Mouse (Mus musculus) retina, postnatal 1 day (tissue): ENCODE results near the gene Ppp6r3.
A peak's percentile ranks its signal among the peaks of the same experiment; 100 is the strongest.

Source experiments
- DNase-seq: peaks from one replicate; pipeline ENCODE4 v3.0.0-alpha.2; 2012

Gene Ppp6r3

DNA sequence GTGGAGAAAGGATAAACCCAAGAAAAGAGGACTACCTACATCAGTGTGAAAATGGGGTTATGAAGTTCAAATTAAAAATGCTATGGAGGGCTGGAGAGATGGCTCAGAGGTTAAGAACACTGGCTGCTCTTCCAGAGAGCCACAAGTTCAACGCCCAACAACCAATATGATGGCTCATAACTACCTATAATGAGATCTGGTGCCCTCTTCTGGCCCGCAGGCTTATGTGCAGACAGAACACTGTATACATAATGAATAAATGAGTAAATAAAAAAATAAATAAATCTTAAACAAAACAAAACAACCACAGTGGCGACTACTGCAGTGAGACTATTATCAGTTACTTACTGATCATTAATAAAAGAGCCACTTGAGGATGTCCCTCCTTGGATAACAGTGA is 78.3 kb downstream of the Ppp6r3 start:
- peak; percentile 4 for DNase-seq

DNA sequence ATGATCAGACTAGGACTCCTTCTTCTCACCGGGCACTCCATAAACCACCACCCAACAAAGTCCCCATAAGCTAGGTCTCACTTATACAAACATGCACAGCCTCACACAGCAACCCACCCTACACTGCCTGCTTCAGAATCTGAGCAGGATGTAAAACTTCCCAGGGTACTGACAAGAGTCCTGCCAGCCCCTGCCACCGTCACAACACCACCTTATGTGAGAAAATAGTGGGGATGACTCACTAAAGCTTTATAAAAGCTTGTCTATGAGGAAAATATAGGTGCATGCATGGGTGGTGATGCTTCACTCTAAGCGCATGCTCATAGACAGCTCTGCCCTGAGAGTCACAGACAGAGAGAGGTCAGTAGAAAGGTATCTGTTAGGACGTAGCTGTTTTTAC is 85.7 kb downstream of the Ppp6r3 start:
- no peak for DNase-seq

DNA sequence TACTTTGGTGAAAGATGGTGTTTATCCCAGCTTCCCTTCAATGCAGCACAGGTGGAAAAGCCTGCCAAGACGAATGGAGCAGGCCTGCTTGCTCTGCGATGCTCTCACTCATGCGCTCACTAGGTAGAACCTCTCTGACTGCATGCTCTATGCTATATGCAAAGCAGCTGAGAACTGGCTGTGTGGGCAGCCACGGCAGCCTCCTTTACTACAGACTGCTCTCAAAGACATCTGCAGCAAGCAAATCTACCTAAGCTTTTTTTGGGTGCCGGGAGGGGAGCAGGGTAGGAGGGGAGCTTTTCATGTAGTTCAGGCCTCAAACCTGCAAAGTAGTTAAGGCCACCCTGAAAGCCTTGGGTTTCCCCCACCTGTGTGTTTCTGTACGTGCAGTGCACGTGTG is 92.7 kb downstream of the Ppp6r3 start:
- DNase-seq, result no peak

DNA sequence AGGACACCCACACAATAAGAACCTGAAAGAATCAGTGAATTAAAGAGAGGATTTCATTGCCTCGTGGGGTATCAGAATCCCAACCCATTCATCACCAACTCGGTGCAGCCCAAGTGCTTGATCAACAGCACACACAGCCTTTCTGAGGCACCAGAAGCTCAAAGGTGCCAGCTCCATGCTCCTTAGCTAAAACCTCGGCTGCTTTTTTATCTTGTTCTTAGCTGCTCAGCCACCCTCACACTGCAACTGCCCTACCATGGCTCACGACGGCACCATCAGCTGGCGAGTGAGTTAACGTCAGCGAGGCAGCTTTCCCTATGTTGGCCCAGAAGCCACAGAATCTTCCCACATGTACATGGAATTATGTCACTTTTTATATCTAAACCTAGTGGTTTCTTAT is 95.4 kb downstream of the Ppp6r3 start:
- DNase-seq, result no peak

DNA sequence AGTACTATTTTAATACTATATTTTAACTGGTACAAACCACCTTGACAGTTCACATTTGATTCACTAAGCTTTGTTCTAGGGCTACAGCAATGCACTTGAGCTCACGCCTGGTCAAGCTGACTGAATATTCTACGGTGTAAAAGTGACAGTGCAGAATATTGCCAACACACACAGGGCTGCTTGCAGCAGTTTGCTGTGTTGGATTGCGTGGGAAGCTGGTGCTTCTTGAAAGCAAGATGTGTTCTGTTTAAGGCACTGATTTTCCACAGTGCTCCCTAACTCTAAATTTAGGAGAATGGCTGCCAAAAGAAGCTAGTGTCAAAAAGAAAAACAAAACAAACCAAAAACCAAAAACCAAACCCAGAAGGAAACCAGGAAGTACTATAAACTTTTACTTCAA is 98.6 kb downstream of the Ppp6r3 start:
- no peak for DNase-seq

DNA sequence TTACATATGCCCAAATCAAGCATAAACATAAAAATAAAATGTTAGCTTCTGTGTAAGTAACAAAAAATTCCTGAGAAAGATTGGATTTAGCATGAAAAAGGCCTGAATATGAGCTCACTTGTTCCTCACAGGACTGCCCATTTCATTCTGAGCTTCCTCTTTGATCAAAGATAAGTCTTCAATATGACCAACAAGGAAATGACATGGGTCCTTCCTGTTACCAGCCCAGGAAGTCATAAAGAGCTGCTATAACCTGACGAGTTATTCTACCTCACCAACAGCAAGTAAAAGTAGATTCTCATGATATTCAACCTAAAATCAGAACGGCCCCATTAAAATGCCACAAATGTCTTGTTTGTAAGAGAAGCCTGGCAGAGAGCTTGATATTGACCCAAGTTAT is 104.3 kb downstream of the Ppp6r3 start:
- DNase-seq, result no peak

DNA sequence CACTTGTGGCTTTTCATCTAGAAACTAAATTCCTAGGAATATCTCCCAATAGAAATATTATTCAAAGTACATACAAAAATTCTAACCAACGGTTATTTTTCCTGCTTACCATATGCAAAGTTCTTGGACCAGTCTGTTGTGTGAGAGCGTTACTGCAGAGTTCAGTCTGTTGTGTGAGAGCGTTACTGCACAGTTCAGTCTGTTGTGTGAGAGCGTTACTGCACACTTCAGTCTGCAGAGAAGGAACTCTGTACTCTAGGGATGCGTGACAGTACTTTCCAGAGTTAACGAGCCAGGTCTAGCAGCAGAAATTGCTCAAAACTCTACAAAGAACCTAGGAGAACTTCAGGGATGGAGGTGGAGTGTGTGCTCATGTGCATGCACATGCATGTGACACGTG is 108.0 kb downstream of the Ppp6r3 start:
- no peak for DNase-seq

DNA sequence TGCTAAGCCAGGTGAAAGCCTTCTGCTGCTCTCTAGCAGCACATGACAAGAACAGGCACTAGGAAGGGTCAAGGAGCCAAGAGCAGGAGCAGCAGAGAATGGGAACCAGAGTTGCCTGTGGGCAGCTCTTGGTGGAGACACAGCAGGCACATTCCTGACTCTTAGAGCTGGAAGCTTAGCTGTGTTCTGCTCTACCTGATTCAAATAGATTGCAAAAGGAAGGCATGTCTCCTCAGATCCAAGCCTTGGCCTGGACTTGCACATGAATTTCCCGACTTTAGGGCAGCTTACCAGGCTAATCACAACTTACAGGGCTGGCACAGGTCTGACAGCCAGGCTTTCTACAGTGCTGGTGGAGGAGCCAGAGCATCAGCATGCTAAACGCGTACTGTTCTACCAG is 115.6 kb downstream of the Ppp6r3 start:
- no peak for DNase-seq

DNA sequence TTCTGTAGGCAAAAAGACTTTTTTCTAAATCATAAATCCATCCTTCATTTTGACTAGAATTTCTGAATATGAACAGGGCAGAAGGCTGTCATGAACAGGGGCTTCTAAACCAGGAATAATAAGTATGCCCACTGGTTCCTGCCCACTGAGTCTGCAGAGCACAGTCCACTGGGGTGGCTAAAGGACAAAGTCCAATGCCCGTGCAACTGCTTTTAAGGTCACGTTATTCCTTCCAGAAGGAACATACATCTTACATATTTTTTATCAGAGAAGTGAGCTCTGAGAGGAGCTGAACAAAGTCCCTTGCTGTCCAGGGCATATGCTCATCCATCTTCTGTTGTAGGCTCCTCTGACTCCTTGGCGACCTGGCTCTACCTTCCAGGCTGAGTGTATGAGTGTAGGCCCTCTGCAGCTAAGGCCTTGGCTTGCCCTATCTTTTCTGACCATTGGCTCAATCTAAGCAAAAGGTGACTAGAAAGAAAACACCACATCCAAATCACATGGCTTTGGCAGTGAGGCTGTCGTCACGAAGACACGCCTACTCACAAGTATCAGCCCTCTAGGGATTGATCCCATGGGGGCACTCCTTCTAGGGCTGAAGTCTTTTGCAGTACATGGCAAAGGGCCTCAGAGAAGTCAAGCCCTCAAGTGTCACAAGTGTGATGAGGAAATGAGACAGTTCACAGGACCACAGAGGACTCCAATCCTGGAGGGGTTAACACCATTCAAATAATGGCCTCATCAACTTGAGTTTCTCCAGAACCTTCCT is 117.0 kb downstream of the Ppp6r3 start:
- no peak for DNase-seq

DNA sequence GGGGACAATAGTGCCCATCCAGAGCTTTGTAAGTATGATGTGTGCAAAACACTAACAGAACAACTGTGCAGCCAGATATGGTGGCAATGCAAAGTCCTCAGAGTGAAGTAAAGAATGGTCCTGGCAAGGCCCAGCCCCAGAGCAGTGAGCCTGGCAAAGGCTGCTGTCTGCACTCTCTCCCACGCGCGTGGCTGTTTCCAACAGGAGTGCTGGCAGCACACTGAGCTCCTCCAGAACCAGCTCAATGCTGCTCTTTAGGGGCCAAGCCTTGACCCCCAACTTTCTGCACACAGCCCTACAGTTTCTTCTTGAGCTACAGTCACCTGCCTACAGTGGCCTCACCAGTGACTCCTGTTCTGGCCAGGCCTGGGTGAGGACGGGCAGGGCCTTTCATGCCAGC is 117.8 kb downstream of the Ppp6r3 start:
- no peak for DNase-seq

DNA sequence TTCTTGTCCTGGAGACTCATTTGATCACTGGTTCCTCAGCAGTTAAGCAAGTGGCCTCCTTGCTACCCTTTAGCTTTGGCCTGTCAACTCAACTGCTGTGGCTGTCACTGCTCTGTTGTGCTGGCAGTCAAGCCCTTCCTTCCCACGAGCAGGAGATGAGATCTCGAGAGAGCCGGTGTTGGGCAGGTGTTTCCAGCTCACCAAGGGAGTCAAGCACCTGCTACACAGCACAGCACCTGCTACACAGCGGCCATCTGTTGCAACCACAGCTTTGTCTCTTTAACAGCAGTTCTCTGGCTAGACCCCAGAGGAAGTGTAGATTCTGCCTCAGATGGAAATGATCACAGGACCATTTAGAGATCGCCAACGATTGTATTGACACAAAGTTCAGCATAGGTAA is 123.9 kb downstream of the Ppp6r3 start:
- peak; percentile 43 for DNase-seq

DNA sequence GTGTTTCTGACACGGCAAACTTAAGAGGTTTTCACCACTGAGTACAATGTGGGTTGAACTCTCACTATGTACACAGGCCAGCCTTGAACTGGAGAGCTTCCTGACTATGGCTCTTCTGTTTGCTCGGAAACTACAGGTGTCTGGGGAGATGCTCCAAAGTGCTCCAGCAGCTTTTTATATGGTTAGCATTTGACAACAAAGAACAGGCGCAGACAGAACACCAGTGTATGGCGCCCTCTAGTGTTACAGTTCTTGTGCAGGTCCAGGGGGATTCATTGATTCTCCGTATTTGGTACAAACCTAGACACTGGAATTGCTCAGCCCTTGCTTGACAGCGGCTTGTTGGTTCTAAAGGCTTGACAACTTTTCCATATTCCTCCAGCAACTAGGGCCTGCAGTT is 124.4 kb downstream of the Ppp6r3 start:
- DNase-seq, result peak; percentile 89

DNA sequence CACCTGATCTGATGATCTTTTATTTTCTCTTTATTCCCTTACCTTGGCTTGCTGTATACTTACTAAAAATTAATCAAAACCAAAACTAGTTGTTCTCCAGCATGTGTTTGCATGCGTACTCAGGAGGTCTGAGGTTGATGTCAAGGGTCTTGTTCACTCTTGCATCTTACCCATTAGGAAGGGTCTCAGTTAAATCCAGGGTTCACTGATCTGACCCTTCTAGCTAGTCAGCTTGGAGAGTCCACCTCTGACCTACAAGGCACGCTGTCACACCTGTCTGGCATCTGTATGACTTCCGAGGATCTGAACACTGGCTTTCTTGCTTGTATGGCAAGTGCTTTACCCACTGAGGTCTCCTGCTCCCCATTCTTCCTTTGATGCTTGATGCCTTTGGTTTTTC is 124.8 kb downstream of the Ppp6r3 start:
- no peak for DNase-seq

DNA sequence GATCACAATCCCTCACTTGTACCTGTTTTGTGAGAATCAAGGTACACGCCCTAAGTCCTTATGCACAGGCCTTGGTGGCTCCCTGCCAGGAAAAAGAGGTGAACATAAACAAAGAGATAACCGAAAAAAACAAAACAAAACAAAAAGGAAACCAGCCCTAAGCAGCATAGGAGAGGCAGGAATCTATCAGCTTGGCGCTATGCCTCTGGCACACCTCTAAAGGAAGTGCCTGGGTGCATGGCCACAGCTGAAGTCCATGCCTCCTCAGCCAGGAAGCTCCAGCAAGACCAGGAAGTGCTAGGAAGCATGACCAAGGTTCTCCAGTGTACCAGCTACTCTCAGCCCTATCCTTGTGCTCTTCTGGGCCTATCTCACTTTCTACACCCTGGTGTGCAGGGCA is 126.3 kb downstream of the Ppp6r3 start:
- no peak for DNase-seq

DNA sequence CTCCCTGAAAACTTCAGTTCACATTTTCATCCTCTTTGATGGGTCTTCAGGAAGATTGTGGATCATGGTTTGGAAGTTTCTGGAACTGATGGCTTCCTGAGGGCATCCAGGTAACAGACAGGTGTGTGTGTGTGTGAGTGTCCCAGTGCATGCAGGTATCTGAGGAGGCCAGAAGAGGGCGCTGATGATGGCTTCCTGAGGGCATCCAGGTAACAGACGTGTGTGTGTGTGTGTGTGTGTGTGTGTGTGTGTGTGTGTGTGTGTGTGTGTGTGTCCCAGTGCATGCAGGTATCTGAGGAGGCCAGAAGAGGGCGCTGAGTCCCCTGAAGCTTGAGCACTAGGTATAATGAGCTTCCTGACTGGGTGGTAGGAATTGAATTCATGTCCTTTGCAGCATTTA is 128.2 kb downstream of the Ppp6r3 start:
- DNase-seq, result no peak

DNA sequence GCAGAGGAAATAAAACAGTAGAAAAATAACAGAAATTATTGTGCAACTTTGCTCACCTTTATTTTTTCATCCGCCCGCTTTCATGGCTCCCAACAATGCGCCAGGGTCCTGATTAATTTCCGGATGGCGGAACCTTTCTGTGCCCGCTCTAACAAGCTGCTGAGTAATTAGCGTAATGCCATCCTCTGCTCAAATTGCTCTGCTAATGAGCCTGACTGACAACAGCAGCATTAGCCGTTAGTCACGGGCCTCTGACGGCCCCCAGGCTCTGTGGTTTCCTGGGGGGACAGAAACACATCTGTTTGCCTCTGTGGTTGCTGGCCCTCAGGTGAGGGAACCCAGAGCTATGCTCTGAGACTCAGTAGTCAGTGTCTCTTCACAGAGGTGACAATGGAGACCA is 134.5 kb downstream of the Ppp6r3 start:
- DNase-seq, result peak; percentile 91

DNA sequence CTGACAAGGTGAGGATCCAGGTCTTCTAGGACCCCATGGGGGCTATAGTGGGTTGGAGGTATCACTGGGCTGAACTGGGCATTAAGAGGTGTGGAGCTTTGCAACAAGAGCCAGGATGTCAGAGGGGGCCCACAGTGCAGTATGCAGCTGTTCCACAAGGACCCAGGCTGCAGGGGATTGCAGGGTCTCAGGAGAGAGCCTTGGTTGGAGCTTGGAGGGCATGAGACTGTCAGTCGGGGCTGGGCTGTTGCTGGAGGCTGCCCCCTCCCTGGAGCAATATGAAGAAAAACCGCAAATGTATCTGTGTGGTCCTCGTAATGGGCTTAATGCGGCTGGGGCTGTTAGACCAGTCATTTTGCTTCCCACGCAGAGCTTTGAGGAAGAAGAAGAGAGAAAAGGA is 134.9 kb downstream of the Ppp6r3 start:
- DNase-seq, result no peak

DNA sequence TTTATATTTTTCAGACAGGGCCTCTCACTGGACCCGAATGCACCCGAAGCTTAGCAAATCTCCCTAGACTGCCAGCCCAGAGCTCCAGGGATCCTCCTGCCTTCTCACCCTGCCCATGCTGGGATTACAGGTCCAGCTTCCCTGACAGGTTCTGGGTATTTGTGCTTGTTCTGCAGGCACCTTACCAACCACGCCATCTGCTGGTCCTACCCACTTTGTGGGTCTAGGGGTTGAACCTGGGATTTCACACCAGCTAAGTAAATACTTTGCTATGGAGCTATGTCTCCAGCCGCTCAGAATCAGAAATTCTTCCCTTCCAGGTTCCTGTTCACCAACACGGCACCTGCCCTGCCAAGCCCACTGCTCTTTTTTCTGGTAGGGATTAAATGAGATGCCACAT is 137.6 kb downstream of the Ppp6r3 start:
- no peak for DNase-seq

DNA sequence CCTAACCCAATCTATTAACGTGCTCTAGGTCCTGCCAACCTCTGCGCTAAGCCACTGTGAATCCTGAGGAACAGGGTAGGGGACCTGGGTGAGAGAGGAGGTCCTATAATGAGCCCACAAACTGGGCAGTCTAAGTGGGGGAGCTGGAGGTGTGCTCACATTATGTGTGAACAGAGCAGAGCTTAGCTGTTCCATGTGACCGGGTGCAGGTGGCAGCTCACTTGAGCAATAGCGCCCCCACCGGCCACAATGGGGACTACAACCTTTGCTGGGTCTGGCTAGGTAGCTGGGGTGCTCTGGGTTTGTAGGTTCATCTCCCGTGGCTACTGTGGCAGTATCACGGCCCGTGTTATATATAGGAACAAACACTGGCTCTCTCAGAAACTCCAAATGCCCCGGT is 138.7 kb downstream of the Ppp6r3 start:
- DNase-seq, result peak; percentile 28

DNA sequence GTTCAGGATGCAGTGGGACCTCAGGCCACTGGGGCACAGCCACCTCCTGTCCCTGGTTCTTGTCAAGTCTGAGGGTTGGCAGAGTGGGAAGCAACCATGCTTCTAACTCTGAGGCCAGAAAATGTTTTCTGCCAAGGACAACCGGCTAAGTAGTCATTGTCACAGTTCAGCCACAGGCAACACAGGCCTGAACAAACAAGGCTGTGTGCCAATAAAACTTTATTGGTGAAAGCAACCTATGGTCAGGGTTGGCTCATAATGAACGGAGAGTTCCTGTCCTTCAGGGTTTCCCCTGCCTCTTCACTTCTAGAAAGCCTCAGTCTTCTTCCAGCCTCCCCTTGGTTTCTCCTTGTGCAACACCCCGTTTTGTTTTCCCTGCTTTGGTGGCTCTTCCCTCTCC is 139.7 kb downstream of the Ppp6r3 start:
- DNase-seq, result no peak

DNA sequence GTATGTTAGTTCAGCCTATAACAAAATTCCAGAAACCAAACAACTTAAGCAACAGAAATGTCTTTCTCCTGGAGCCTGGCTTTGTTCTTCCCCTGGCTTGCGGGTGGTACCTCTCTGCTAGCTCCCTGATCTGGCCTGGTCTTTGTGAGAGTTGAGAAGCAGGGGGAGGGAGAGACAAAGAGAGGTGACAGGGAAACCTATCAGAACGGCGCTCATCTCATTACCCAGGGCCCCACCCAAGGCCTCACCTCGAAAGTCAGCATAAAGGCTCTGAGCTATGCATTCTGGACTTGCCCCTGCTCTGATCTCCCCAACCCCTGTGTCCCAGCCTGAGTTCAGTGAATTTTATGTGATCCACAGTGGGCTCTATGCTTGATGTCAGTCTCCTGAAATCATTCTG is 140.9 kb downstream of the Ppp6r3 start:
- no peak for DNase-seq

DNA sequence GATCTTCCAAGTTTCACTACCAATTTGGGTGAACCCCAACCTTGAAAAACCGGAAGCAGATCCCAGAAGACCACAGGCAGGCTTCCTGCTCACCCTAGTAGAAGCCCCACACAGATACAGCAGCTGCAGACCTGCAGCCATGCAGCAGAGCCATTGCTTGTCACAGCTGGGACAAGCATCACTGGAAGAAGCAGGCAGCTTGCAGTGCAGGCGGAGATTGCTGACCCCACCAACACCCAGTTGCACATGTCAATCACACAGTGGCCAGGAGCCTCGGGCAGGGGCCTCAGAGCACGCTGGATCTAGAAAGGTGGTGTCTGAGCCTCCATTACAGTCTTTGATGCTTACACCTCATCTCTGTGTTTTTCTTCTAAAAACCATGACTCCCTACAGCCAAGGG is 141.4 kb downstream of the Ppp6r3 start:
- DNase-seq, result no peak

DNA sequence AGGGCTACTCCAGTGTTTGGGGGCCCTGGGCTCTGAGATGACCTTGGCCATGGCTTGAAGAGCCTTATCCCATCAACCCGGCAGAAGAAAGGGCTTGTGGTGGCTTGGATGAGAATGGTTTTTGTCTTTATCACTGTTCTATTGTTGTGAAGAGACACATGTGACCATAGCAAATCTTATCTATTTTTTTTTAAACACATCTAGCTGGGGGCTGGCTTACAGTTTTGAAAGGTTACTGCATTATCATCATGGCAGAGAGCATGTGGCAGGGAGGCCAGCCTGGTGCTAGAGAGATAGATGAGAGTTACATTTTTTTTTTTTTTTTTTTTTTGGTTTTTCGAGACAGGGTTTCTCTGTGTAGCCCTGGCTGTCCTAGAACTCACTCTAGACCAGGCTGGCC is 143.6 kb downstream of the Ppp6r3 start:
- no peak for DNase-seq

DNA sequence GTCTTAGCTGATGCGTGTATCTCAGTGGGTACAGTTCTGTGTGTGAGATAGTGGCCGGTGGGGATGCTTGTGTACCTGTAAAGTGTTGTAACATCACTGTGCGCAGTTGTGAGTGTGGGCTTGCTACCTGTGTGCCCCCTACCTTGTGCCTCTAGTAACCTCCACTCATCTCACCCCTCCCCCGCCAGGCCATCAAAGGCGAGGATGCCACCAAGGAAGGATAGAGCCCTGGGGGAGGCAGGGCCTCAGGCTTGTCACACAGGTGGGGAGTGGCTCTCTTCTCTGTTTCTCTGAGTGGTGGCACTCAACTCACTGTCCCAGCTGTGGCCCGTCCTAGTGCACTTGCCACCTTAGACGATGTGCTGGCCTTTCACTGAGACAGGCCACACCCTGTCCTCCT is 144.5 kb downstream of the Ppp6r3 start:
- no peak for DNase-seq

DNA sequence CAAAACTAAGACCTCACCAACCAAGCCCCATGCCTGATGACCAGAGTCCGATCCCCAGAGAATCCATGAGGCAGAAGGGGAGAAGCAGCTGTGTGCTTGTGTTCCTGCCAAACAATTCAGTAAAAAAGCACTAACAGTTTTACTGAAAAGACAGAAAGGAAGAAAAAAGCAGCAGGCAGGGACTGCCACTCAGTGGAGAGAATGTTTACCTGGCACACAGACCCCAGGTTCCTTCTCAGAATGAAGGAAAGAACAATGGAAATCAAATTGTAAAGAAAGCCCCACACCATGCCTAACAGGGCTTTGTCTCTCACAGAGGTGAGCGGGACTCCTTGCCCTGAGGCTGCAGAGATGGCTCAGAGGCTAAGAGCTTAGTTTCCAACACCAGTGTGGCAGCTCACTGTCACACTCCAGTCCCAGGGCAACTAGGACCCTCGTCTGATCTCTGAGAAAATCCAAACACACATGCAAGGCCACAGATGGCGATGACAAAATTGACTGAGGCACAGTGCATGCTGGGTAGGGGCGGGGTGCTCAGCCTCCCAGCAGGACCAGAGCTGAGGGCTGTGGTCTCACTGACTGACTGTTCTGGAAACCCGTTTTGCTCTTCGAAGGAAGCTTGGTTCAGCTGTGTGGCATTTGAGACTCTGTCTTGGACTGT is 146.3 kb downstream of the Ppp6r3 start:
- DNase-seq, result peak; percentile 27
